Mouse (Mus musculus) activated CD4-positive, CD25-positive, alpha-beta regulatory T cell, adult 4 months (primary cell): Measurements from ENCODE around the gene Rd3. TPM values are rescaled to one million over a fixed set of nuclear protein-coding genes. Genes with fewer than 3 reads are reported as not detected.
A peak's percentile ranks its signal among the peaks of the same experiment; 100 is the strongest.

Experiments used
- ATAC-seq: one replicate; pipeline ENCODE4 v1.8.0; 2017
- polyA plus RNA-seq, 2 experiments: library from polyadenylated mRNA; unstranded; fragments of 100-300 nt; shearing (Covaris generic); gene quantifications; one replicate each; pipeline ENCODE4 v1.2.1; 2017

Rd3 gene
- under 1 TPM; 0.37 to 0.63 TPM for polyA plus RNA-seq

DNA sequence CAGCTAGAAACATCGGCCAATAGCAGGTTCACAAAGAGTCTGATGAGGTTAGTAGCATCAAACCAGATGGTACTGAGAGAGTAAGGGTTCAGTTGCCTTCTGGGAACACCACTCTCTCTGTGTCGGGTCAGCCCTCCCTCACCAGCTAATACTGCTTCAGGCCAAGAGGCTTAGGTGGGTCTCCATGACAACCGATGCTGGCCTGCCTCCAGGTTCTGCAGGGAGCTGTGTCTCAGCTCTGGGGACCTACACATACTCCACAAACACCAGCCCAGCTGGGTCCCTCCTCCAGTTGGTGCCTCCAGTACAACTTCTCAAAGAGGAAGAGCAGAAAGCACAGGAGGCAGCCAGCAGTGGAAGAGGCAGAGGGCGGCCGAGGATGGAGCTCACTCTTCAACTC, at the start of gene Rd3:
TSS of gene Rd3 (plus strand) at position 184 of the 400 bp plus-strand sequence.
- ATAC-seq, result no peak

DNA sequence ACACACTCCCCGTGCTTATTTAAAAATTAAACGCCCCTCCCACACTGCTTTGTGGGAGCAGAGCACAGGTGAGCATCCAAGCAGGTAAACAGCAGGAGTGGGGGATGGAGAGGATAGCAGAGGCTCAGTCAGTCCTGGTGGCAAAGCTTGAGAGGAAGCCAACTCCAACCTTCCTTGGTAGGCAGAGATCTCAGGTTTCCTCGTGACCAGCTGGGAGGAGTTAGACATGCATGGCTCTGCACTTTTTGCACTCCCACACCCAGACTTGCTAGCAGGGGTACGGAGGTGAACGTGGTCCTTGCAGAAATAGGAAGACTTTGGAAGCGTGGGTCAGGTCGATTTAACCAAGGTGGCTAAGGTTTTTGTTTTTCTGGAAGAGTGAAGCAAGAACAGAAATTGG, 48.8 kb upstream of the Rd3 start:
- no peak for ATAC-seq

DNA sequence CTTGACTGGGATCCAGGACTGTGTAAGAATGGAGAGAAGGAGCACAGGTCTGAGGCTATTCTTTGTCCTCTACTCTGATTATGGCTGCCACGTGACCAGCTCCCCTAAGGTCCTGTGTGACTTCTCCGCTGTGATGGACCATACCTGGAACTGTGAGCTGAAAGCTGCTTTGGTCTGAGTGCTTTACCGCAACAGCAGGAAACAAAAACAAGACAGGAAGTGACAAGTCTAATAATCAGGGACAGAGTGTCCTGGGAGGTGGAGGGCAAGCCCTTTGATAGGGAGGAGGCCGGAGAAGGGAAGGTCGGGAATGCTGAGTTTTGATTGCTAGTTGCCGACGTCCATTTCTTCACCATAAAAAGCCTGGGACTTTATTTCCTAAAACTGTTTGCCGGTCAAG, 48.1 kb upstream of the Rd3 start:
- ATAC-seq, result no peak

- ATAC-seq, result no peak
Observed at GRCm38 (mm10) chr1:191929897-191930524, 47.2 kb upstream of the Rd3 start.

DNA sequence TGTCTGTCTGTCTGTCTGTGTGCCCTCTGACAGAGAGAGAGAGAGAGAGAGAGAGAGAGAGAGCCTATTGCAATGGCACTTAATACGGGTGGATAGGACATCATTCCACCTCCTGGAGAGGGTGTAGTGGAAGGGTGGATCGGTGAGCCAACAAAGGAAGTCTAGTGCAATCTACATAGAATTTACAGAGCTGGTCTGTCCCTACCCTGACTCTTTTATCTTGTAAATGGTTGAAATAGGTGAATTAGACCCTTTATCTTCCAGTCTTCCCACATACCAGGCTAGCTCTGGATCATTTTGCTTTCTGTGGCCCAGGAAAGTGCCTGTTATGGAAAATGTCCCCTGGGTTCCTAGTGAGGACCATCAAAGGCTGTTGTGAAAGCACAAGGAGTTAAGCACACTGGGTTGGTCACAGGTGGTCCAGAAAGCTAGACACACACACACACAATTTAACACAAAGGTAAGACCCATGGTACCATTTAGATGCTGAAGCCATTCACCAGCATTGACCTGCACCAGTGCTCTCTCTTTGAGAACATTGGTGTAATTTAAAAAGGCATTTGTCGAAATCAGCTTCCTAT, 46.6 kb upstream of the Rd3 start:
- no peak for ATAC-seq

GRCm38 (mm10) chr1:191932286-191932985, 44.7 kb upstream of the Rd3 start:
- no peak for ATAC-seq

- no peak for ATAC-seq
Observed at GRCm38 (mm10) chr1:191932986-191933632, 44.1 kb upstream of the Rd3 start.

DNA sequence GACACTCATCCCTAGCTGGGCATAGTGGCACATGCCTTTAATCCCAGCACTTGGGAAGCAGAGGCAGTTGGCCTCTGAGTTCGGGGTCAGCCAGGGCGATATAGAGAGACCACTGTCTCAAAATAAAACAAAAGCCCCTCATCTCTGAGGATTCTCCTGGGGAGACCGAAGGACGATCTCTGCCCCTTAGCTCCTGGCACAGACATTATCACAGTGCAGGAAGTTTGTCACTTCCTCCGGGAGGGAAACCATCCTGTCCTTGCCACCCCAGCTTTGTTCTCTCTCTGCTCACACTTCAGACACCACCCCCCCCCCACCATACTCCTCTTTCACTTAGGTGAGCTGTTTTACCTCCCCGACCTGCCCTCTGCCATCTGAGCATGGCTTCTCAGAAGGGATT, 33.5 kb upstream of the Rd3 start:
- ATAC-seq, result no peak

- ATAC-seq, result no peak
Observed at GRCm38 (mm10) chr1:191945341-191945740, 31.8 kb upstream of the Rd3 start.

DNA sequence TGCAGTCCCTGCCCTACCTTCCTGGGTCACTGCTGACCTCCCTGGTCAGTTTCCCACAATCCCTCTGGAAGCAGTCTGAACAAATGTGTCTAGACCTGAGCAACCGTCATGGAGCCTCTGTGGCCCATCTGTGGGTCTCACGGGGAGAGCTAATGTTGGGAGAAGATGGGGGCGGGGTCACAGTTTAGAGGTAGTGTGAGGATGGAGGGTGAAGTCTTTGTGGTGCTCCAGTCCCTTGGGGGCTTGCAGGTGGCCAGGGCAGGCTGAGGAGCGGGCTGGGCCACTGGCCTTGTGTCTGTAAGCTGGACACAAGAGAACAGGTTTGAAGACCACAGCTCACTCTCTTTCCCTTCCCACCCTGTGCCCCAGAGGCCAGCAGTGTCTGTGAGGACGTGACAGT, 31.4 kb upstream of the Rd3 start:
- ATAC-seq, result no peak

GRCm38 (mm10) chr1:191946261-191946660, 30.9 kb upstream of the Rd3 start:
- no peak for ATAC-seq

GRCm38 (mm10) chr1:191946835-191947234, 30.3 kb upstream of the Rd3 start:
- ATAC-seq, result no peak

GRCm38 (mm10) chr1:191947796-191948195, 29.4 kb upstream of the Rd3 start:
- no peak for ATAC-seq

GRCm38 (mm10) chr1:191948600-191948999, 28.6 kb upstream of the Rd3 start:
- no peak for ATAC-seq

- ATAC-seq, result no peak
Observed at GRCm38 (mm10) chr1:191950611-191951010, 26.6 kb upstream of the Rd3 start.

GRCm38 (mm10) chr1:191952733-191953335, 24.3 kb upstream of the Rd3 start:
- ATAC-seq, result no peak

GRCm38 (mm10) chr1:191955101-191955500, 22.1 kb upstream of the Rd3 start:
- ATAC-seq, result peak; percentile 56

DNA sequence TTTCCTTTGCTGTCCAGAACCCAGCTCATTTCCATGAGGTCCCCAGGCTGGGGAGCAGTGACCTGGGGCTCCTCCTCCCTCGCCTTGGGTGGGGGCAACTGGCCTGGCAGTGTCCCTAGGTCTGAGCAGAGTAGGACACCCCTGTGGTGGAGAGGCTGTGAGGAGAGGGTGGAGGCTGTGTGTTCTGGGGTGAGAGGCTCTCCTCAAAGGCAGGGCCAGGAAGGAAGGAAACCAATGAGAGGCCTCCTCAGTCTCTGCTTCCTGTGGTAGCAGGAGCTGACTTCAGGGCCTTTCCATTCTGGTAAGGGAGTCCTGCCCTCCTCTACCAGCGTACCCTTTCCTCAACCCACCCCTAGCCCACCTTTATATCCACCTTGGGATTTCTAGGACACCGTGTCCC, 20.9 kb upstream of the Rd3 start:
- ATAC-seq, result peak; percentile 92

DNA sequence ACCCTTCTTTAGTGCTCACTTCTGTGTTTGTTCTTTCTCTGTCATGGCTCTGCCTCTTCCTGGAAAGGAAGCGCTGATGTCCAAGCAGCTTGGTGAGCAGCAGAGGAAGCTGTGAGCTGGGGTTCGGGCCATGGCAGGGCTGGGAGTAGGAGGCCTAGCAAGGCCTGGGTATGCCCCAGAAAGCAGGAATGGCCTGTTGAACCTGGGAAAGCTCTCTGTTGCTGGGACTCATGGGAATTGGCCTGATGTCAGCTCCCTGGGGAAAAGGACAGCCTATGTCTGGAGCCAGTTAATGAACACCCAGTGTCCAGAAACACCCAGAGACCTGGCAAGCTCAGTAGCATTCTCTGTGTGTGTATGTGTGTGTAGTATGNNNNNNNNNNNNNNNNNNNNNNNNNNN, 20.3 kb upstream of the Rd3 start:
- ATAC-seq, result no peak

DNA sequence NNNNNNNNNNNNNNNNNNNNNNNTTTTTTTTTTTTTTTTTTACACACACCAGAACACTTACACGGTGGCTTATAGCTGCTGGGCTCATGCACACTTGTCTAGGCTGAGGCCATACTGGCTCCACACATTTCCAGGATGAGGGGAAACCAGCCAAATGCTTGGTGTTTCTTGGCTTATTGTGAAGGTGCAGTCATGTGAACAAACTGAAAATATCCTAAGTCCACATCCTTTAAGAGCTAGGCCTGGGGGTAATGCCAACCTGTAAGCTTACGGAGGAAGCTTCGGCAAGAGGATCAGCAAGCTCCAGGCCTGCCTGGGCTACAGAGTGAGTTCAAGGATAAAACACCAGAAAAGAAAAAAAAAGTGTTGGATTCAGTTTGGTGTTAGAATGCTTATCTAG, 19.8 kb upstream of the Rd3 start:
- ATAC-seq, result no peak

DNA sequence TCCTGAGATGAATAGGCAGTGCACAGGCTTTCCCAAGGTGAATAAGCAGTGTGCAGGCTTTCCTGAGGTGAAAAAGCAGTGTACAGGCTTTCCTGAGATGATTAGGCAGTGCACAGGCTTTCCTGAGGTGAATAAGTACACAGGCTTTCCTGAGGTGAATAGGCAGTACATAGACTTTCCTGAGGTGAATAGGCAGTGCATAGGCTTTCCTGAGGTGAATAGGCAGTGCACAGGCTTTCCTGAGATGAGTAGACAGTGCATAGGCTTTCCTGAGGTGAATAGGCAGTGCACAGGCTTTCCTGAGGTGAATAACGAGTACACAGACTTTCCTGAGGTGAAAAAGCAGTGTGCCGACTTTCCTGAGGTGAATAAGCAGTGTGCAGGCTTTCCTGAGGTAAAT, 16.2 kb upstream of the Rd3 start:
- no peak for ATAC-seq

DNA sequence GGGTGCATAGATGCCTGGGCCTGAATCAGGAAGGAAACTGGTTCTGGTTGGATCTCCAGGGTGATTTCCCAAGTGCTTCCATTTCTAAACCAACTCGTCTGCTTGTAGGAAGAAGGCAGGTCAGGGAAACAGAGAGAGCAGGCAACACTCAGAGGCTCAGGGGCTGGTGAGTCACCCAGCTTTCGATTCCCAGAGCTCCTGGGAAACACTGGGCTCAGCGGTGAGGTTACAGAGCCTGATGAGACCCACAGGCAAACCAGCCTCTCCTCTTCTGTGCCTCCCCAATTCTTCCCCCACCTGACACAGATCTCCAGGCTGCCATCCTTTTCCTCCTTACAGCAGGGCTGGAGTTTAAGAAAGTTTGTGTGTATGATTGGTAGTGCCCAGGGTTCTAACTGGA, 13.8 kb upstream of the Rd3 start:
- ATAC-seq, result no peak
